Mouse (Mus musculus): Measurements from ENCODE around the gene Actr8.

DNA sequence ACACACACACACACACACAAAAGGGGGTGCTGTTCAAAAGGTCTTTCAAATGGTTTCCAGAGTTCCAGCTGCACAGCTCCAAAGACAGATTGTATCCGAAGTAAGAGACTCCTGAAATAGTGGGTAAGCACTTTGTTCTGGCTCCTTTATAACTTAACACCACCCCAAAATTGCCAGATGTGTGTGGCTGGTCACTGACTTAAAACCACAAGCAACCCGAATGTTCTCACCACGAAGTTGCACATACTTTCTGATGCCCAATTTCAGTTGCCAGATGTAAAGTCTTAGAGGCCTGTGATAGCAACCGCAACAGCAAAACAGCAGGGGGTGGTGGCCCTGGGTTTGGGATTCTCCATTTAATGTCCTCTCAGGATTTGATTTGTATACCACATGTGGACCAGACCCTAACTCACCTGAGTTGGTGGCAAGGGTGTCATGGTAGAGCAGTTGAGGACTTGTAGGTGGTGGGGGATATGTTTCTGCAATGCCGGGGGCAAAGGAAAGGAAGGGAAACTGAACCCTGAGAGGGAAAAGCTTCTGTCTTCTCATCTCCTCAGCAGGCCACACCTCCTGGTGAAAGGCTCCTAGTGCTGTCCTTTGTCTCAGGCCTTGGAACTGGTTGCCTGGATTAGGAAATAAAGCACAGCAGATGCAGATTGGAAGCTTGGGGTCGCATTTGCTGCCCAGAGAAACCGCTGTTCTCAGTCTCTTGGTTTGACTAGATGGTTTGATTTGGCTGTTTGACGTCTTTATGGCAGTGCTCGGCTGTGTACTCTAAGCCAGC, 41.8 kb downstream of the Actr8 start:
- no peak for TF ChIP-seq CTCF (IDR thresholded peaks at IDR 0.05; ENCODE audit: insufficient read depth, low read depth, low read length)
- TF ChIP-seq POLR2A (IDR thresholded peaks at IDR 0.05; ENCODE audit: insufficient read depth, low read depth, low read length) = no peak

Measured in olfactory bulb, adult 2 months (tissue).